Mouse (Mus musculus) left cerebral cortex, adult 18-20 months (tissue): ENCODE data around the gene Gm38100. TPM values are rescaled to one million over a fixed set of nuclear protein-coding genes. Genes with fewer than 3 reads are reported as not detected.

Experiments
- DNase-seq, 2 experiments: peaks; one replicate each; pipeline ENCODE4 v3.0.0; 2021 to 2022; ENCODE audit warnings: low spot score in 2 of 2, mixed read lengths in 1 of 2
- total RNA-seq, 2 experiments: library from RNA; stranded (reverse); gene quantifications; 2 replicates each; pipeline ENCODE4 v1.2.3; 2021

Gm38100 gene
- total RNA-seq, 2 experiments from 2014 or later, result not detected

- DNase-seq, result no peak
These were observed 47.0 kb downstream of the Gm38100 start for GRCm38 (mm10) chr1:175967004-175967745.

DNA sequence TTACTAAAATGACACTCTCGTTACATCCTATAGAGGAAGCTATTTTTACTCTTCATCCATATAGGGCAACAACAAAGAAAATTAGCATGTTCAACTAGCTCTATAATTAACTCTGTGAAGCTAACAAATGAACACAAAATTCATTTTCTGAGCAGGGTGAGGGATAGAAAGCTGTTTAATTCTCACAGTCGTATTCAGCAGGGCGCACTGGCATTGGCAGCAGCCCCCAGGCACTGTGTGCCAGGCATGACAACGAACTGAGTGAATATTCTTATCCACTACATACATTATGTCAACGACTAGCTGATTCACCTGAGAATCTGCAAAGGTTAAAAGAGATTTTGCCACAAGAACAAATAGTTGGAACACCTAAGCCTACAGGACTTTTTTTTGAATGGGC, 50.6 kb downstream of the Gm38100 start:
- no peak for DNase-seq

Other genes starting within 250 kb of the Gm38100 start
- 1 to 10 TPM; 5.3 to 5.6 TPM for gene Opn3, start 227.6 kb upstream of the Gm38100 start, total RNA-seq
- gene Chml, start 227.4 kb upstream of the Gm38100 start, total RNA-seq, result 10 to 100 TPM; 10.8 to 11.4 TPM
- not detected for gene Wdr64, start 221.7 kb upstream of the Gm38100 start, total RNA-seq
- 1 to 10 TPM in 1 of 2 experiments, under 1 TPM in 1; 0.42 to 1.0 TPM for gene Exo1, start 39.7 kb upstream of the Gm38100 start, total RNA-seq
- gene Rbm8a2, start 58.8 kb downstream of the Gm38100 start, total RNA-seq, result not detected